Mouse (Mus musculus): ENCODE measurements around the gene Igsf3.

DNA sequence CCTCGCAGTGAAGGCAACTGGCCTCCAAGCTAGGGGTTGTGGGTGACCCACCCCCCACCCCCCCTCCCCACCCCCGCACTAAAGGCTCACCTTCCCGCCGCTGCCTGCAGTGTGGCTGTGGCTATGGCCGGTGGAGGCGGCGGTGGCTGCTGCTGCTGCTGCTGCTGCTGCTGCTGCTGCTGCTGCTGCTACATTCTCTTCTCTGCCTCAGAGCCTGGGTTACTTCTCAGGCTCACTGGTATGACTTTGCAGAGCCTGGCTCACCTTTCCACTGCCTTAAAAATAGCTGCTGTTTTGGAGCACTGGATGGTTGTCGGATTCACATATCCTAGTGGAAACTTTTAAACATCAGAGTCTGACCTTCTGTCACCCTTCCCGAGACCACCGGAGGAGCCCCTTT is 11.0 kb downstream of the Igsf3 start:
- no peak for TF ChIP-seq POLR2A (IDR thresholded peaks at IDR 0.05; ENCODE audit: low read depth, low read length)
- TF ChIP-seq CTCF (conservative IDR thresholded peaks at IDR 0.05; ENCODE audit: insufficient read depth, insufficient read length, low read depth, low read length) = no peak
